Mouse (Mus musculus) megakaryocyte, embryonic 14.5 days (primary cell): Measurements from ENCODE around the gene Atp8b4.

Experiments
- FLI1 ChIP-seq: IDR thresholded peaks from 2 replicates; pipeline ENCODE4 v1.6.1; 2012; ENCODE audit warnings: low read length, inconsistent platforms, mixed read lengths
- GATA1 ChIP-seq: IDR thresholded peaks from 3 replicates; pipeline ENCODE4 v1.6.1; 2012; ENCODE audit warnings: mixed read lengths, low read length, inconsistent platforms, borderline replicate concordance

DNA sequence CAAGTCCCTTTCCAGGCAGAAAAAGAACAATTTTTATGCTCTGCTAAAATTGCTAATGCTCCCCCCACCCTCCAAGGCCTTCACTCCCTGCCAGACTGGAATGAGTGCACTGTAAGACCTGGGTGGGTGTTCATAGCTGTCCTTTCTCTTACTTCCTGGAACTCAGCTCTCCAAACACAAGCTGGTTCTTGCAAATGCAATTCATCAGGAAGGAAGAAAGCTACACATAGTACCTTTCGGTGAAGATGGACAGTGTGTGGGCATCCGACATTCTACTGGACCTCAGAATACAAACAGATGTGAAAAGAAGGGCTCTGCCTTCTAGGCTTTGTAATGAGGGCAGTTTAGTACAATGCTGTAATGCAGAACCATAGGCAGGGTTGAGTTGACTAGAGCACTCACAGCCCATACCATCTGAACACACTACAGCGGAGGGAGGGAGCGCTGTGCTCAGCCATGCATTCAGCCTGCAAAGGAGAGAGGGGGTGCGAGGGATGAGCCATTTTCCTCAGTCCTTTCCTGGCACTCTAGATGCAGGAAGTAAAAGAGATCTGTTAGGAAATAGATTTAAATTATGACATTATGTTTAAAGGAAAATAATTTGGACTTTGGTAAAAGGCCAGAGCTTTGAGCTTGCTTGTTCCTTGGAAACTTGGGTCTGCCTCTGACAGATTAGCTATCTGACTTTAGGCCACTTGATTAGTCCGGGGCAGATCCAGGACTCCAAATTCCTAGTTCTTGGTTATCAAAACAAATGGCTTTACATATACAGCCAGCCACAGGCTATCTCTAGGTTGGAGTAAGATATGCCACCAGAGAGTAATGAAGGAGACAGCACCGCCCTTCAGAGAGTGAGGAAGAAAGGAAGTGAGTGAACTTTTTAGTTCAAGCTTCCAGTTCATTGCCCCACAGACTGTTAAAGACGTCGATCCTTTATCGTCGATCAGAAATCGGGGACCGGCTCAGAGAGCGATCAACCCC is 136.4 kb downstream of the Atp8b4 start:
- TF ChIP-seq GATA1 (no peak), FLI1 (no peak)
